Mouse (Mus musculus) heart, embryonic 13.5 days (tissue): ENCODE data around the gene Dnm3. TPM values are rescaled to one million over a fixed set of nuclear protein-coding genes. Genes with fewer than 3 reads are reported as not detected.

Experiments
- ATAC-seq: fragments of 200-750 bp; cut with Nextera tagmentation; 2 replicates; pipeline ENCODE4 v1.8.0; 2017; ENCODE audit warnings: moderate TSS enrichment; ENCODE audit not compliant: insufficient number of reproducible peaks, low FRiP score, low TSS enrichment; ENCODE audit errors: extremely low read depth
- H3K27ac ChIP-seq: fragments of 300-500 bp; sonication (generic); replicated peaks from 2 replicates; pipeline ENCODE4 v1.5.1; 2015; ENCODE audit warnings: moderate library complexity, mild to moderate bottlenecking, inconsistent platforms
- H3K27me3 ChIP-seq: fragments of 300-500 bp; sonication (generic); replicated peaks from 2 replicates; pipeline ENCODE4 v1.6.1; 2015; ENCODE audit warnings: mild to moderate bottlenecking, inconsistent platforms
- H3K36me3 ChIP-seq: fragments of 300-500 bp; sonication (generic); 2 replicates; pipeline ENCODE4 v1.6.1; 2015; ENCODE audit warnings: mild to moderate bottlenecking, inconsistent platforms
- H3K4me1 ChIP-seq: fragments of 300-500 bp; sonication (generic); 2 replicates; pipeline ENCODE4 v1.6.1; 2015; ENCODE audit warnings: inconsistent platforms
- H3K4me2 ChIP-seq: fragments of 300-500 bp; sonication (generic); 2 replicates; pipeline ENCODE4 v1.6.1; 2015; ENCODE audit warnings: inconsistent platforms, mild to moderate bottlenecking, moderate library complexity
- H3K4me3 ChIP-seq: fragments of 300-500 bp; sonication (generic); 2 replicates; pipeline ENCODE4 v1.5.1; 2015; ENCODE audit warnings: moderate library complexity, mild to moderate bottlenecking, inconsistent platforms
- H3K9ac ChIP-seq: fragments of 300-500 bp; sonication (generic); 2 replicates; pipeline ENCODE4 v1.6.1; 2015; ENCODE audit warnings: inconsistent platforms, mild to moderate bottlenecking, moderate library complexity
- H3K9me3 ChIP-seq: fragments of 300-500 bp; sonication (generic); 2 replicates; pipeline ENCODE4 v1.6.1; 2016; ENCODE audit warnings: inconsistent platforms
- WGBS: fragments of 180-500 bp; shearing (Covaris S2); methylation state at CpG from one replicate; pipeline ENCODE4 v1.1.7; 2015; ENCODE audit warnings: mixed read lengths; 5-methylcytosine and 5-hydroxymethylcytosine counted together
- polyA plus RNA-seq: library from polyadenylated mRNA; unstranded; fragments of >200 nt; fragmentation: Nextera tagmentation; extraction: Ambion mirVana; gene quantifications from 2 replicates; pipeline ENCODE4 v1.2.1, GENCODE M21; 2015

Gene Dnm3
- polyA plus RNA-seq, 1 experiment from 2014 or later: 1.3 TPM

GRCm38 (mm10) chr1:161998781-161999180 is 479.1 kb downstream of the Dnm3 start:
- Histone ChIP-seq H3K9ac (no peak overlapping the region), H3K27me3 (no peaks in the 10 kb centered on the region), H3K4me3 (no peak overlapping the region), H3K36me3 (no peaks in the 10 kb centered on the region), H3K4me2 (no peak overlapping the region), H3K4me1 (peaks cover 26% of the 10 kb centered on the region), H3K27ac (no peak overlapping the region), H3K9me3 (no peaks in the 10 kb centered on the region)
- WGBS: 50% methylated on average over 4 of the region's 4 CpGs
- no peak for ATAC-seq

- H3K36me3 ChIP-seq: no peaks in the 10 kb centered on the region
- no peak overlapping the region for H3K27ac ChIP-seq
- no peak overlapping the region for H3K4me2 ChIP-seq
- no peaks in the 10 kb centered on the region for H3K27me3 ChIP-seq
- 75% methylated on average over 7 of the region's 7 CpGs for whole genome bisulfite sequencing
- no peaks in the 10 kb centered on the region for H3K9me3 ChIP-seq
- ATAC-seq: no peak
- no peak overlapping the region for H3K4me3 ChIP-seq
- H3K9ac ChIP-seq: no peak overlapping the region
- no peaks in the 10 kb centered on the region; the same call in 1 of the 2 replicates for H3K4me1 ChIP-seq
These were observed 485.4 kb downstream of the Dnm3 start for GRCm38 (mm10) chr1:161992389-161992788.

GRCm38 (mm10) chr1:161991846-161992245 is 486.0 kb downstream of the Dnm3 start:
- Histone ChIP-seq H3K4me3 (no peak overlapping the region), H3K27ac (no peak overlapping the region), H3K27me3 (no peaks in the 10 kb centered on the region), H3K36me3 (no peaks in the 10 kb centered on the region), H3K9me3 (no peaks in the 10 kb centered on the region), H3K4me2 (no peak overlapping the region), H3K4me1 (no peaks in the 10 kb centered on the region; the same call in 1 of the 2 replicates), H3K9ac (no peak overlapping the region)
- 86% methylated on average over 11 of the region's 11 CpGs for WGBS
- ATAC-seq: no peak

GRCm38 (mm10) chr1:161990684-161991578 is 486.9 kb downstream of the Dnm3 start:
- ATAC-seq: no peak
- Histone ChIP-seq H3K4me1 (no peaks in the 10 kb centered on the region), H3K9me3 (no peaks in the 10 kb centered on the region), H3K4me3 (no peak overlapping the region), H3K9ac (no peak overlapping the region), H3K27ac (no peak overlapping the region), H3K4me2 (no peak overlapping the region), H3K27me3 (no peaks in the 10 kb centered on the region), H3K36me3 (no peaks in the 10 kb centered on the region)
- WGBS: 70% methylated on average over 10 of the region's 10 CpGs

- Histone ChIP-seq H3K9ac (no peak overlapping the region), H3K4me2 (no peak overlapping the region), H3K27me3 (no peaks in the 10 kb centered on the region), H3K4me3 (no peak overlapping the region), H3K9me3 (no peaks in the 10 kb centered on the region), H3K36me3 (no peaks in the 10 kb centered on the region), H3K27ac (no peak overlapping the region), H3K4me1 (no peaks in the 10 kb centered on the region)
- 52% methylated on average over 4 of the region's 4 CpGs for WGBS
- ATAC-seq: no peak
These were observed 493.8 kb downstream of the Dnm3 start for GRCm38 (mm10) chr1:161983979-161984566.

- Histone ChIP-seq H3K27me3 (no peaks in the 10 kb centered on the region), H3K4me3 (no peak overlapping the region), H3K9ac (no peak overlapping the region), H3K9me3 (no peaks in the 10 kb centered on the region), H3K4me2 (no peak overlapping the region), H3K36me3 (no peaks in the 10 kb centered on the region), H3K4me1 (no peaks in the 10 kb centered on the region), H3K27ac (no peak overlapping the region)
- no peak for ATAC-seq
- 66% methylated on average over 6 of the region's 6 CpGs for WGBS
These were observed 494.4 kb downstream of the Dnm3 start for GRCm38 (mm10) chr1:161983451-161983850.

- Histone ChIP-seq H3K4me3 (no peak overlapping the region), H3K9ac (no peak overlapping the region), H3K27ac (no peak overlapping the region), H3K36me3 (no peaks in the 10 kb centered on the region), H3K4me1 (peaks cover 10% of the 10 kb centered on the region), H3K9me3 (no peaks in the 10 kb centered on the region), H3K4me2 (no peak overlapping the region), H3K27me3 (no peaks in the 10 kb centered on the region)
- ATAC-seq: no peak
- WGBS: 73% methylated on average over 9 of the region's 9 CpGs
These were observed 497.1 kb downstream of the Dnm3 start for GRCm38 (mm10) chr1:161980626-161981298.

GRCm38 (mm10) chr1:161980046-161980445 is 497.8 kb downstream of the Dnm3 start:
- 67% methylated on average over 2 of the region's 2 CpGs for WGBS
- Histone ChIP-seq H3K27me3 (no peaks in the 10 kb centered on the region), H3K4me2 (no peak overlapping the region), H3K4me3 (no peak overlapping the region), H3K9ac (no peak overlapping the region), H3K9me3 (no peaks in the 10 kb centered on the region), H3K27ac (no peak overlapping the region), H3K36me3 (no peaks in the 10 kb centered on the region), H3K4me1 (peaks cover 10% of the 10 kb centered on the region)
- no peak for ATAC-seq

GRCm38 (mm10) chr1:161979536-161979935 is 498.3 kb downstream of the Dnm3 start, which contains the start of gene 4930558K02Rik:
4930558K02Rik (minus strand) TSS chr1:161979636.
- no peak within 1 kb of the TSS for H3K27ac ChIP-seq
- H3K4me1 ChIP-seq: peaks cover 10% of the 10 kb centered on the region
- WGBS: 62% methylated on average over 1 of the region's 1 CpGs
- H3K9ac ChIP-seq: no peak within 1 kb of the TSS
- H3K4me3 ChIP-seq: no peak within 1 kb of the TSS
- H3K27me3 ChIP-seq: no peaks in the 10 kb centered on the region
- H3K9me3 ChIP-seq: no peaks in the 10 kb centered on the region
- ATAC-seq: no peak
- no peaks in the 10 kb centered on the region for H3K36me3 ChIP-seq
- no peak within 1 kb of the TSS for H3K4me2 ChIP-seq

GRCm38 (mm10) chr1:161978173-161978700 is 499.6 kb downstream of the Dnm3 start:
- no peak overlapping the region for H3K27ac ChIP-seq
- no peaks in the 10 kb centered on the region for H3K9me3 ChIP-seq
- H3K4me3 ChIP-seq: no peak overlapping the region
- 77% methylated on average over 5 of the region's 5 CpGs for WGBS
- no peak for ATAC-seq
- H3K9ac ChIP-seq: no peak overlapping the region
- H3K4me2 ChIP-seq: no peak overlapping the region
- no peaks in the 10 kb centered on the region for H3K36me3 ChIP-seq
- peaks cover 10% of the 10 kb centered on the region for H3K4me1 ChIP-seq
- no peaks in the 10 kb centered on the region for H3K27me3 ChIP-seq

- H3K27me3 ChIP-seq: no peaks in the 10 kb centered on the region
- ATAC-seq: no peak
- H3K9ac ChIP-seq: no peak overlapping the region
- H3K36me3 ChIP-seq: no peaks in the 10 kb centered on the region
- no peaks in the 10 kb centered on the region for H3K9me3 ChIP-seq
- H3K4me2 ChIP-seq: no peak overlapping the region
- H3K4me1 ChIP-seq: peaks cover 10% of the 10 kb centered on the region
- no peak overlapping the region for H3K27ac ChIP-seq
- no peak overlapping the region for H3K4me3 ChIP-seq
- 73% methylated on average over 4 of the region's 4 CpGs for WGBS
These were observed 500.5 kb downstream of the Dnm3 start for GRCm38 (mm10) chr1:161977331-161977730.
